Mouse (Mus musculus): ENCODE data around the gene Bbs9.

Gene Bbs9

GRCm38 (mm10) chr9:22497021-22497767, 21.7 kb downstream of the Bbs9 start:
- CTCF ChIA-PET: interaction anchor here in 2 of 4 experiments (0.6 to 1.3 kb wide), 3 partner anchors 21 to 950 kb away, joined by 3 read pairs; partner anchors contain the start of genes Bbs9 (in 1 of the 2) and Carm1 (in 1 of the 2)
- POLR2A ChIA-PET: no interaction called here

DNA sequence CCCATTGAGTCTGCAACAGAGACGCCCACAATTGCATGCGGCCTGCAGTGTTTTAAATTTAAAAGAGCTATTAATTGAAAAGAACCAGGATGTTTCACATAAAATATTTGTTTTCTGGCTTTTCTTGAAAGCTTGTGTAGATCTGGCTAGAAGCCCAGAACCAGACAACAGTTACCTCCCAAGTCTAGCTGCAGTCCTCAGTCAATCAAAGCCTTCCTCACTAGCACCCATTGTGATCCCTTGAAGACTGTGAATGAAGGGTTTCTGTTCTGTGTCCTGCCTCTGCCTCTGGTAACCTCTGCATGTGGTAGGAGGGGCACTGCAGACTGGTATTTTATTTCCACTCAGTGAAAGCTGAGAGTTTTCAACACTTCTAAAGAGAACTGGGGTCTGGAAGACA, 27.5 kb downstream of the Bbs9 start:
- ChIA-PET CTCF (interaction anchor here in 2 of 4 experiments (0.6 to 1.7 kb wide), 5 partner anchors 8 to 745 kb away, joined by 3 to 7 read pairs (median 4); no protein-coding TSS in a partner anchor), POLR2A (interaction anchor here in 3 of 4 experiments (0.7 to 1.8 kb wide), 4 partner anchors 24 to 1890 kb away, joined by 3 to 4 read pairs (median 4); partner anchors contain the start of gene Bbs9 (in 1 of the 3))

DNA sequence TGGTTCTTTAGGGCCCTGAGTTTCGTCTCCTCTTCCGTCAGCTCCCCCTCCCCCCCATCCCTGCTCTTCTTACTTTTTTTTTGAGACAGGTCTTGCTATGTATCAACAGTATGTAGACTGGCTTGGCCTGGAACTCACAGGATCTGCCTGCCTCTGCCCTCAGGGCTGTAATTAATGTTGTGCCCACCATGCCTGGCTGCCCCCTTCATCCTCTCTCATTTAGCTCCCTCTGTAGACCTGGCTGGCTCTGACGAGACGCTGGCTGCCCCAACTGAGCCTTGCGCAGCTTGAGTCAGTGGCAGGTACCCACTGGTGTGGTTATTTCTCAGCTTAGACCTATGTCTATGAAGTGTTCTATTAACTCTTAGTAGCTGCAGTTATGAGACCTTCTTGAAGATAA, 28.1 kb downstream of the Bbs9 start:
- CTCF ChIA-PET: interaction anchor here (0.6 to 1.7 kb wide), 6 partner anchors 8 to 1615 kb away, joined by 3 to 7 read pairs (median 4); no protein-coding TSS in a partner anchor
- POLR2A ChIA-PET: interaction anchor here in 3 of 4 experiments (0.7 to 1.8 kb wide), 4 partner anchors 25 to 1890 kb away, joined by 3 to 4 read pairs (median 4); partner anchors contain the start of gene Bbs9 (in 1 of the 3)

DNA sequence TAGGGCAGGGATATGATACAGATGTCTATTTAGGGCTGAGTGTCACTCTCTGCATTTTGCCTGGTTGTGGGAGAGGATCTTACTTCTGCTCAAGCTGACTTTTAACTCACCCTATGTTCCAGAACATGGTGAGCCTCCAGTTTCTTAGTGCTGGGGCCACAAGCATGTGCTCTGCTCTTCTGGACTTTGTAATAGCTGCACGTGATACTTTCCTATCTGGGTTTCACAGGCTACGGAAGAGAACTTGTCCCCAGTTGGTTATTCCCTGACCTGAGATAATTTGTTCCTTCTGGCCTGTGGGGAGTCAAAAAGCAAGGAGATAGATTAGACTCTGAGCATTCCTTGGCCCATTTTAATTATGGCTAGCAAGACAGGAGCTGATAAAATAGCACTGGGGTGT, 30.1 kb downstream of the Bbs9 start:
- CTCF ChIA-PET: interaction anchor here in 3 of 4 experiments (0.6 to 1.1 kb wide), 4 partner anchors 10 to 694 kb away, joined by 3 to 7 read pairs (median 4); no protein-coding TSS in a partner anchor
- POLR2A ChIA-PET: interaction anchor here in 2 of 4 experiments (0.5 to 1.2 kb wide), 2 partner anchors 16 to 17 kb away, joined by 3 read pairs; no protein-coding TSS in a partner anchor

GRCm38 (mm10) chr9:22515076-22515475, 39.6 kb downstream of the Bbs9 start:
- ChIA-PET CTCF (no interaction called here), POLR2A (no interaction called here)

DNA sequence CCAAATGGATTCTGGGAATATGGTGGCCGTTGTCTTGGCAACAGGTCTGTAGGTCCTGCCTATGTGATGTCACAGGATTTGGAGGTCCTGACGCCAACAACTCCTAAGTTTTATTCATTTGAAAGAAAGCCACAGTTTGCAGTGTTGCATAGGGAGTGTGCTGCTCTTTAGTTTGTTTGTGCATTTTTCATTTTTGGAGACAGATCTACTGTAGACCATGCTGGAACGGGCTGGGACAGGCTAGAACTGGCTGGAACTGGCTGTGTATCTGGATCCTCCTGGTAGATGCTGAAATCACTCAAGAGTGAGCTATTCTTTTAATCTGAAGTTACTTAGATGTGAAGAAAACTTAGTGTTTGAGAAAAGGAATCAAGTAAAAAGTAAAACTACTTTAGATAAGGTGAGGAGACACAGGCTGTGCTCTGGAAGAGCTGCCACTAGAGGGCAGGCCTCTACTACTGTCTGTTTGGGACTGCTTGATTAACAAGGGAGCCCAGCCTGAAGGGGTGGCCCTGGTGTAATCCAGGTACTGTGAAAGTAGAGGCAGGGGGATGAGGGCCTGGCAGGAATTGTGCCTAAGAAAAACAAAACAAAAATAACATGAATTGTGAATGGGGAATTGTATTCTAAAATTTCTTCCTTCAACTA, 43.0 kb downstream of the Bbs9 start:
- CTCF ChIA-PET: interaction anchor here (0.5 to 1.5 kb wide), 8 partner anchors 10 to 1162 kb away, joined by 3 to 7 read pairs (median 3); no protein-coding TSS in a partner anchor
- POLR2A ChIA-PET: interaction anchor here in 1 of 4 experiments (1.1 kb wide), 1 partner anchor 8 kb away, joined by 3 read pairs; no protein-coding TSS in a partner anchor

GRCm38 (mm10) chr9:22523460-22523859, 47.9 kb downstream of the Bbs9 start:
- CTCF ChIA-PET: no interaction called here
- POLR2A ChIA-PET: no interaction called here

GRCm38 (mm10) chr9:22530734-22531489, 55.4 kb downstream of the Bbs9 start:
- ChIA-PET CTCF (interaction anchor here in 1 of 4 experiments (2.0 kb wide), 1 partner anchor 12 kb away, joined by 7 read pairs; no protein-coding TSS in a partner anchor), POLR2A (no interaction called here)

GRCm38 (mm10) chr9:22532112-22532511, 56.6 kb downstream of the Bbs9 start:
- CTCF ChIA-PET: interaction anchor here (0.5 to 2.0 kb wide), 7 partner anchors 12 to 495 kb away, joined by 3 to 13 read pairs (median 7); no protein-coding TSS in a partner anchor
- POLR2A ChIA-PET: interaction anchor here in 1 of 4 experiments (1.2 kb wide), 1 partner anchor 60 kb away, joined by 3 read pairs; no protein-coding TSS in a partner anchor

- ChIA-PET POLR2A (interaction anchor here in 2 of 4 experiments (1.0 to 1.2 kb wide), 2 partner anchors 25 to 61 kb away, joined by 3 read pairs; no protein-coding TSS in a partner anchor), CTCF (interaction anchor here (0.6 to 2.0 kb wide), 12 partner anchors 11 to 717 kb away, joined by 3 to 13 read pairs (median 3); no protein-coding TSS in a partner anchor)
These were observed 57.4 kb downstream of the Bbs9 start for GRCm38 (mm10) chr9:22532810-22533447.

- CTCF ChIA-PET: interaction anchor here in 1 of 4 experiments (0.6 kb wide), 1 partner anchor 316 kb away, joined by 12 read pairs; no protein-coding TSS in a partner anchor
These were observed 62.4 kb downstream of the Bbs9 start for GRCm38 (mm10) chr9:22537767-22538373.

DNA sequence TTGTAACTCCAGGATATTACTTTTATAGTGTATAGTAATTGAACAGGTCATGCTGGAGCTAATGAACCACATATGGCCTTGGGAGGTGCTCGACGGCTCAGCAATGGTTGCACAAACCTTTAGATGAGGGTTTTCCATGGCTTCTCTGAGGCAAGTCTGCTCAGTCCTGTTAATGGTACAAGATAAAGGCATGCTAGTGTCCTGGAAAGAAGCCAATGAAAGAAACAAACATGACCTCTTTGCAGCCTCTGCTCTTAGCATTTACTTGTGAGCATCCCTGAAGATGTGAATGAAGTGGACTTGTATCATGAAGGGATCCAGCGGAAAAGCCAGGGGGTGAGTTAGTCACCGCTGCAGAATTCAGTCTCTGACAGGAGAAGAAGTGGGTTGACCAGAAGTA, 64.0 kb downstream of the Bbs9 start:
- POLR2A ChIA-PET: no interaction called here
- CTCF ChIA-PET: no interaction called here

More at GRCm38 (mm10) chr9:22537767-22538373, 62.4 kb downstream of the Bbs9 start:
- POLR2A ChIA-PET: interaction anchor here in 2 of 4 experiments (0.8 to 1.1 kb wide), 3 partner anchors 9 to 70 kb away, joined by 3 to 5 read pairs (median 3); no protein-coding TSS in a partner anchor

DNA sequence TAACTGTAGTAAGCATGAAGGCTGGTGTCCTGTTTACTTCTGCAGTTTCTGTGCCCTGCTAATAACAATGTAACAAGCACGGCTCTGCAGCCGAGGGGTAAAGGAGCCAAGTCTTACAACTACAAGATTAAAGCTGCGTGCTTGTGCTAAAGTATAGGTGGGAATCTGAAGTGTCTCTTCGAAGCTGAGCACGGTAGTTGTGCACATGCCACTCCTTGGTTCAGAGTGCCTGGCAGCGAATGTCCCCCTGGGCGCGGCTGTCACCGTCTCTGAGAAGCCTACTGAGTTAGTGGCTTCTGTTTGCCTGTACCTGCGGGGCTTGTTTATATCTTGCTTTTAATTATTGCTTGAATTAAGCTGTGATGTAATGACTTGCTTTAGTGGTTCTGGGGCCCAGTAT, 65.6 kb downstream of the Bbs9 start:
- POLR2A ChIA-PET: interaction anchor here in 1 of 4 experiments (0.6 kb wide), 1 partner anchor 9 kb away, joined by 3 read pairs; no protein-coding TSS in a partner anchor
- CTCF ChIA-PET: no interaction called here

GRCm38 (mm10) chr9:22543467-22543866, 68.0 kb downstream of the Bbs9 start:
- ChIA-PET CTCF (interaction anchor here in 1 of 4 experiments (0.7 kb wide), 1 partner anchor 11 kb away, joined by 13 read pairs; no protein-coding TSS in a partner anchor), POLR2A (interaction anchor here in 1 of 4 experiments (0.7 kb wide), 1 partner anchor 14 kb away, joined by 3 read pairs; no protein-coding TSS in a partner anchor)

DNA sequence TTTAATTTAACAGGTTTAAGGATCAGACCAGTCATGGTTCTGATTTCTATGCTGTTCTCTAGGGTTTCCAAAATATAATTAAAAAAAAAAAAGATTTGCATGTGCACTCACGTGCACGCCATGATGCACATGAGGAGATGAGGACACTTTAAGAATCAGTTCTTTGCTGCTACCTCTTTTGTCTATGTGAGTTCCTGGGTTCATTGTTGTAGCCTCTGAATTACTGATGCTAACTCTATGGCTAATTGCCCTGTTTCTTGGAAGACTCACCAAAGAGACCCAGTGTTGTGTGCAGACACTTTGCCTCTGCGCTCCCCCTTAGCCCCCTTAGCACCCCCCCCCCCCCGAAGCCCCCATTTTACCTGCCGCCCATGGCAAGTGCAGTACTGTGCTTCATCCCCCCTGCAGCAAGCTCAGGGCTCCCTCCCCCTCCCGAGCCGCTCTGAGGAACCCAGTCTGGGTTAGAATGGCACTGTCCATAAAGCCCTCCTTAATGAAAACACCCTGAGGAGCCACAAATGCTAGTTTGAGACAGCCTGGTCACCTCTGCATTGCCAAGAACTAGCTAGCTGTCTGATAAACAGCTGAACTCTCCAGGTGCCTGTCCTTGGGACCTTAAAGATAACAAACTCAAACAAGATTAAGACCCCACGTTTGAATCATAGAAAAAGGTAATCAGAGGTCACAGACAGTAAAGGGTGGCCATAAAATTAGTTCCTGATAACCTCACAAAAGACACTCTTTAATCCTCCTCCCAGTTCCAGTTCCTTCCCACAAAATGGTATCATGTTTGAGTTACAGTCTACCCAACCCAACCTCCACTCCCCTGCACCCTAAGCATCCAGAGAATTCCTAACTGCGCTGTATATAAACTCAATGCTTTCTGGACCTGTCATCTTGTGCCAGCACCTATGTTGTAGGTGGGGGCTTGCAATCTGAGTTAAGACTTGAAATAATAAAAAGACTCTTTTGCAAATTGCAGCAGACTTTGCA, 69.1 kb downstream of the Bbs9 start:
- CTCF ChIA-PET: interaction anchor here in 1 of 4 experiments (0.7 kb wide), 1 partner anchor 12 kb away, joined by 13 read pairs; no protein-coding TSS in a partner anchor
- POLR2A ChIA-PET: interaction anchor here in 1 of 4 experiments (0.6 to 0.7 kb wide), 2 partner anchors 16 to 229 kb away, joined by 3 read pairs; no protein-coding TSS in a partner anchor

DNA sequence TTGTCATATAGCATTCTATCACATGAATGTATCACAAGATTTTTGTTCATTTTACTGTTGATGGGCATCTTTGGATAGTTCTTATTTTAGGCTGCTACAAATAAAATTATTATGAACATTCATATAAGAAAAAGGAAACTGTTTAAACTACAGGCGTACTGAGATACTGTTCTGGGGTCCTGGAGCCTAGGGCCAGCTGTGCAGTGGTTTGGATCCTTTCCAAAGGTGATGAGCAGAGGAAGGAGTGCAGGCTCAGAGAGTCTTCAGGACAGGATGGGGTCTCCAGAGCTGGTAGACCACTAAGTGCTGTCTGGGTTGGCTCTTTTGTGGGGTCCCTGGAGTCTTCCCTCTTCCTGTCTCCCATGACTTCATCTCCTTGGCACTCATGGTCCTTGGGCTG, 75.8 kb downstream of the Bbs9 start:
- ChIA-PET POLR2A (interaction anchor here in 1 of 4 experiments (0.6 kb wide), 1 partner anchor 1554 kb away, joined by 3 read pairs; no protein-coding TSS in a partner anchor), CTCF (no interaction called here)

All from embryonic stem cell, embryonic (primary cell).